Mouse (Mus musculus) ES-Bruce4 (cell line): ENCODE results near the gene E130208F15Rik. TPM values are rescaled to one million over a fixed set of nuclear protein-coding genes. Genes with fewer than 3 reads are reported as not detected.
A peak's percentile ranks its signal among the peaks of the same experiment; 100 is the strongest.

Source experiments
- H3K27ac ChIP-seq: 2 replicates; pipeline ENCODE4 v1.5.1; 2012; ENCODE audit warnings: low read length, inconsistent platforms; ENCODE audit not compliant: insufficient read depth
- H3K27me3 ChIP-seq: 2 replicates; pipeline ENCODE4 v1.6.1; 2012; ENCODE audit warnings: mild to moderate bottlenecking, low read length, inconsistent platforms; ENCODE audit not compliant: control insufficient read depth, poor library complexity, insufficient read depth, severe bottlenecking
- H3K36me3 ChIP-seq: 2 replicates; pipeline ENCODE4 v1.6.1; 2012; ENCODE audit warnings: inconsistent platforms, mild to moderate bottlenecking, low read length, moderate library complexity; ENCODE audit not compliant: control insufficient read depth, poor library complexity, insufficient read depth, severe bottlenecking
- H3K4me1 ChIP-seq: one replicate; pipeline ENCODE4 v1.8.1; 2011; ENCODE audit warnings: low read length; ENCODE audit not compliant: control insufficient read depth, insufficient read depth
- H3K4me3 ChIP-seq: 2 replicates; pipeline ENCODE4 v1.5.1; 2011; ENCODE audit warnings: low read depth, mild to moderate bottlenecking, low read length
- H3K9ac ChIP-seq: 2 replicates; pipeline ENCODE4 v1.6.1; 2012; ENCODE audit warnings: low read depth, mild to moderate bottlenecking, inconsistent platforms; ENCODE audit not compliant: poor library complexity, severe bottlenecking
- H3K9me3 ChIP-seq: replicated peaks from 2 replicates; pipeline ENCODE4 v1.6.1; 2012; ENCODE audit warnings: mild to moderate bottlenecking, low read length, inconsistent platforms; ENCODE audit not compliant: control insufficient read depth, poor library complexity, insufficient read depth, severe bottlenecking
- CTCF ChIP-seq: IDR thresholded peaks from one replicate; pipeline ENCODE4 v1.8.1; 2011; ENCODE audit warnings: low read depth, low read length
- EP300 ChIP-seq: IDR thresholded peaks from 2 replicates; pipeline ENCODE4 v1.6.1; 2011; ENCODE audit warnings: low read depth, low read length; ENCODE audit not compliant: insufficient read depth
- POLR2A ChIP-seq: IDR thresholded peaks from one replicate; pipeline ENCODE4 v1.8.1; 2011; ENCODE audit warnings: low read length; ENCODE audit not compliant: insufficient read depth
- polyA plus RNA-seq: library from polyadenylated mRNA; stranded (reverse); fragments of >200 nt; gene quantifications from 2 replicates; pipeline ENCODE4 v1.2.4, GENCODE M21; 2011; ENCODE audit warnings: low read depth; ENCODE audit not compliant: missing spikeins, insufficient read depth, insufficient read length

E130208F15Rik gene
- polyA plus RNA-seq, 1 experiment = 0.58 TPM

DNA sequence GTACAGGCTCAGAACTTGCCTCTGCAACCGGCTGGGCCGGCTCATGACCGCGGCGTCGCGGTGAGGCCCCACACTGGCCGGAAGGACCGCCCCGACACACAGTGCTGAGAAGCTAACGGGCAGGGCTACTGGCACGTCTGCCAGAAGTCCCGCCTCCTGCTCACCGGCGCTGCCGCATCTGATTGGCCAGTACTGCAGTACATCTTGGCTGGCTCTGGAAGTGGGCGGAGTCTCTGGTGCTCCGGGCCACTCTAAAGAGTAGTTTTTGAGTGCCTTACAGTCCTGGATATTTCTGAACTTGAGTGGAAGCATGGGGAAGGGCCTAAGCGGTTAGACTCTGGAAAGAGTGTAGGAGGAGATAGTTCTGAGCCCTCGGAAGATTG, 736 bp downstream of the E130208F15Rik start:
- no peaks in the 10 kb centered on the region for H3K4me1 ChIP-seq
- peak overlapping the region; percentile 73 for H3K27ac ChIP-seq
- no peak for TF ChIP-seq EP300
- peak; percentile 30 for TF ChIP-seq POLR2A
- no peak for TF ChIP-seq CTCF
- H3K27me3 ChIP-seq = no peaks in the 10 kb centered on the region
- peak overlapping the region; percentile 84 for H3K4me3 ChIP-seq
- peak overlapping the region; percentile 77 for H3K9ac ChIP-seq
- no peaks in the 10 kb centered on the region for H3K36me3 ChIP-seq
- no peaks in the 10 kb centered on the region for H3K9me3 ChIP-seq

DNA sequence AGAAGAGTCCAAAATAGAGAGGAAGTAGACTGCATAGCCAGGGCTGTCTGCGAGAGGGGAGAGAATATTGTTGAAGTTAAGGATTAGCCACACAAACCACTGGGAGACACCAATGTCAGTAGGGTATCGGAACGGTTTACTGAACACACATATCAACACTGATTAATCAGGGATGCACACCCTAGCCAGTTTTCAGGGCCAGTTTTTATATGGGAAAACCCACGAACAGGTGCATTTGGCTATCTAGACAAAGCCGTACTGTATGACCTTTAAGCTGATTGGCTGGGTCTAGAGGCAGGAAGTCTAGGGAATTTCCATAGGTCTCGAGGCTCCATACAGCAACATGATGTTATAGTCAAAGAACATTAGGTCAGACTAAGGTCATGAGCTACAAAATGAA, 1.3 kb downstream of the E130208F15Rik start:
- Histone ChIP-seq H3K9me3 (no peaks in the 10 kb centered on the region), H3K4me3 (peak overlapping the region; percentile 84), H3K27ac (peak overlapping the region; percentile 73), H3K27me3 (no peaks in the 10 kb centered on the region), H3K4me1 (no peaks in the 10 kb centered on the region), H3K36me3 (no peaks in the 10 kb centered on the region), H3K9ac (peak overlapping the region; percentile 77)
- TF ChIP-seq CTCF (no peak), EP300 (no peak), POLR2A (no peak)

DNA sequence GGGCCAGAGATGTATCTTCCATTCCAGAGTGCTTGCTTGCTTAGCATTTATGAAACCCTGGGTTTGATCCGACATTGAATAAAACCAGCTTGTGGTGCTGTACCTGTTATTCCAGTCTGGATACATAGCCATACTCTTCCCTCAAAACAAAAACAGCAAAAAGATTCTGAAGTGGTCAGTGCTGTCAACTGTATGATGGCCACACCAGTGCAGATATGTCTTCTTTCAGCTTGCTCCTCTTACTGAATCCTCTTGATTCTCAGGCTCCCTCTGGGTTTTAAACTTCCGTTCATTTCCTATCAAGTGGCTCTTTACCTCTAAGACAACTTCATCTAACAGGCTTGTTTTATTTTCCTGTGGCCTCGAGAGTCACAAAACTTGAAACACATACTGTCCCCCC, 2.3 kb downstream of the E130208F15Rik start, which contains the start of gene Sdhaf1:
Sdhaf1 (minus strand) TSS at position 101 of the 400 bp plus-strand sequence.
- Histone ChIP-seq H3K9ac (peak within 1 kb of the TSS; percentile 77), H3K36me3 (no peaks in the 10 kb centered on the region), H3K27me3 (no peaks in the 10 kb centered on the region), H3K4me3 (peak within 1 kb of the TSS; percentile 84), H3K27ac (peak within 1 kb of the TSS; percentile 73), H3K4me1 (no peaks in the 10 kb centered on the region), H3K9me3 (no peaks in the 10 kb centered on the region)
- TF ChIP-seq EP300 (no peak), POLR2A (no peak), CTCF (no peak)

DNA sequence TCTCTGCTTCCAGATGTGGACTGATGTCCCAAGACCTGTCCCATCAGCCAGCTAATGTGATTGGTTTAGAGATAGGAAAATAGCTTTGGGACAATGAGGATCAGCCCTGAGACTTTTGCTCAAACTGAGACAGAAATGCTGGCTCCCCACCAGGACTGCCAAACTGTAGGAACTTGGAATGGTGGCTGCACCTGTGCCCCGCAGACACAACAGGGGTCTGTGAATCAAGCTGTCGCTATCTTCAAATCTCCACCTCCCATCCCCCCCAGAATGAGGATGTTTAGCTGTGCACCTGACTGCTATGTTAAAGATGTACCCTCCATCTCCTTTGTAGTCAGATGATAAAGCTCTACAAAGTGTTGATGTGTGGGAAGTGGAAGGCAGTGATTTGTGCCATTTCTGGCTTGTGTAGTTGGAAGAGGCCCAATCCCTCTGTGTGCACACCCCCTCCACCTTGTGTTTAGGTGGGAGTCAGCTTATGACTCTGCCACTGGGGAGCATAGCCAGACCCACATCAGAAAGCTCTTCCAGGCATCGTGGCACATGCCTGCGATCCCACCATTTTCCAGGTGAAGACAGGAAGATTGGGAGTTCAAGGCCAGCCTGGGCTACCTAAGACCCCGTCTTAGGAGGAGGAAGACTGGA, 2.9 kb downstream of the E130208F15Rik start:
- Histone ChIP-seq H3K27ac (no peak overlapping the region), H3K4me1 (no peaks in the 10 kb centered on the region), H3K4me3 (no peak overlapping the region), H3K9ac (no peak overlapping the region), H3K36me3 (no peaks in the 10 kb centered on the region), H3K27me3 (no peaks in the 10 kb centered on the region), H3K9me3 (no peaks in the 10 kb centered on the region)
- TF ChIP-seq EP300 = no peak
- TF ChIP-seq CTCF = no peak
- no peak for TF ChIP-seq POLR2A

DNA sequence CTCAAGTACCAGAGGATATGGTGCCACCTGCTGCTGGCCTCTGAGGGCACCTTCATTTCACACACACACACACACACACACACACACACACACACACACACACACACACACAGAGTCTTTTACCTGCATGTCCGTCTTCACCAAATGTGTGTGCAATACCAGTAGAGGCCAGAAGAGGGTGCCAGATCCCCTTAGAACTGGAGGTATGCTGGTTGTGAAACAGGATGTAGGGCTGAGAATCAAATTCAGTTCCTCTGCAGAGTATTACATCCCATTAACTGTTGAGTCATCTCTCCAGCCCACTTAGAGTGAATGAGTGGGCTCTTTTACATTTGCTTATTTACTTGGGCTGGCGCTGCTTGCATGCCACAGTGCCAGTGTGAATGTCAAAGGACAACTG, 3.8 kb downstream of the E130208F15Rik start:
- Histone ChIP-seq H3K27me3 (no peaks in the 10 kb centered on the region), H3K4me3 (no peak overlapping the region), H3K27ac (no peak overlapping the region), H3K36me3 (no peaks in the 10 kb centered on the region), H3K4me1 (no peaks in the 10 kb centered on the region), H3K9ac (no peak overlapping the region), H3K9me3 (no peaks in the 10 kb centered on the region)
- TF ChIP-seq EP300 (no peak), POLR2A (no peak), CTCF (peak; percentile 34)

DNA sequence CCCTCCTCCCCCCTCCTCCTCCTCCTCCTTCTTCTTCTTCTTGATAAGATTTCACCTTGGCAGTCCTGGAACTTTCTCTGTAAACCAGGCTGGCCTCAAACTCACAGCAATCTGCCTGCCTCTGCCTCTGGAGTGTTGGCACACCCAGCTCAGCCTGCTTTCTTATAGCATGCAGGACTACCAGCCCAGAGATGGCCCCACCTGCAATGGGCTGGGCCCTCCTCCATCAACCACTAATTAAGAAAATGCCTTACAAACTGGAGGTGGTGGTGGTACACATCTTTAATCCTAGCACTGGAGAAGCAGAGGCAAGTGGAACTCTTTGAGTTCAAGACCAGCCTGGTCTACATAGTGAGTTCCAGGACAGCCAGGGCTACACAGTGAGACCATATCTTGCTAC, 4.9 kb downstream of the E130208F15Rik start:
- no peak overlapping the region for H3K4me3 ChIP-seq
- no peaks in the 10 kb centered on the region for H3K9me3 ChIP-seq
- H3K4me1 ChIP-seq = no peaks in the 10 kb centered on the region
- no peaks in the 10 kb centered on the region for H3K36me3 ChIP-seq
- H3K9ac ChIP-seq = no peak overlapping the region
- no peak overlapping the region for H3K27ac ChIP-seq
- no peak for TF ChIP-seq EP300
- TF ChIP-seq CTCF = no peak
- no peak for TF ChIP-seq POLR2A
- no peaks in the 10 kb centered on the region for H3K27me3 ChIP-seq
